Mouse (Mus musculus): ENCODE results near the gene Trp53tg5. TPM values are rescaled to one million over a fixed set of nuclear protein-coding genes. Genes with fewer than 3 reads are reported as not detected.

Gene Trp53tg5
- polyA plus RNA-seq, 1 experiment from 2014 or later = not detected

DNA sequence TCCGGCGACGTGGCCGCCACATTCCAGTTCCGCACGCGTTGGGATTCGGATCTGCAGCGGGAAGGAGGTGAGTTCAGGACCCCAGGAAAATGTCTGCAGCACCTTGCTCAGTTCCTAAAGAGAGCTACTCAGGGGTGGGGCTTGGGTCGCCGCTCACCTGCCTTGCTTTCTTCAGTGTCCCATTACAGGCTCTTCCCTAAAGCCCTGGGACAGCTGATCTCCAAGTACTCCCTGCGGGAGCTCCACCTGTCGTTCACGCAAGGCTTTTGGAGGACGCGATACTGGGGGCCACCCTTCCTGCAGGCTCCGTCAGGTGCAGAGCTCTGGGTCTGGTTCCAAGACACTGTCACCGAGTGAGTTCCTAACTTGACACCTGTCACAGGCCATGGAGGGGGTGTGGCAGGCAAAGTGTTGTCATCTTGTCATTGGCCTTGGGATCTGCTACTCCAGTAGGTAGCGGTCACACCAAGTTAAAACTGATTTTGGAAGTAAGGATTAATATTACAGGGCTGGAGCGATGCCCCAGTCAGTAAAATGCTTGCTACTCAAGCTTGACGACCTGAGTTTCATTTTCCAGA is 24.3 kb upstream of the Trp53tg5 start:
- no peaks in the 10 kb centered on the region for H3K27me3 ChIP-seq (replicated peaks; ENCODE audit: insufficient read depth, low read length)
- H3K27ac ChIP-seq (ENCODE audit: low read length) = no peak overlapping the region
- peak; percentile 8; the same call in 1 of the 2 replicates for TF ChIP-seq CTCF (IDR thresholded peaks at IDR 0.05)
- no peak for TF ChIP-seq EP300 (IDR thresholded peaks at IDR 0.05)
- peak overlapping the region; percentile 81 for H3K4me2 ChIP-seq (replicated peaks; ENCODE audit: low read depth, low read length)
- 5% methylated on average over 21 of the region's 21 CpGs for WGBS
- H3K4me3 ChIP-seq (ENCODE audit: low read depth, low read length) = peak overlapping the region; percentile 78
- 0 out of 2 replicates have a peak, but pooled peaks cover 5% of the 10 kb centered on the region for H3K36me3 ChIP-seq (ENCODE audit: insufficient read depth, low read length)
- H3K9ac ChIP-seq (replicated peaks; ENCODE audit: low read depth) = peak overlapping the region; percentile 64
- H3K9me3 ChIP-seq (ENCODE audit: low read length) = no peaks in the 10 kb centered on the region
- ATAC-seq (peak; percentile 16), DNase-seq (ENCODE audit: low spot score) (no peak)
- peaks cover 9% of the 10 kb centered on the region; the same call in 1 of the 2 replicates for H3K4me1 ChIP-seq (ENCODE audit: insufficient read depth, low read depth, low read length)

DNA sequence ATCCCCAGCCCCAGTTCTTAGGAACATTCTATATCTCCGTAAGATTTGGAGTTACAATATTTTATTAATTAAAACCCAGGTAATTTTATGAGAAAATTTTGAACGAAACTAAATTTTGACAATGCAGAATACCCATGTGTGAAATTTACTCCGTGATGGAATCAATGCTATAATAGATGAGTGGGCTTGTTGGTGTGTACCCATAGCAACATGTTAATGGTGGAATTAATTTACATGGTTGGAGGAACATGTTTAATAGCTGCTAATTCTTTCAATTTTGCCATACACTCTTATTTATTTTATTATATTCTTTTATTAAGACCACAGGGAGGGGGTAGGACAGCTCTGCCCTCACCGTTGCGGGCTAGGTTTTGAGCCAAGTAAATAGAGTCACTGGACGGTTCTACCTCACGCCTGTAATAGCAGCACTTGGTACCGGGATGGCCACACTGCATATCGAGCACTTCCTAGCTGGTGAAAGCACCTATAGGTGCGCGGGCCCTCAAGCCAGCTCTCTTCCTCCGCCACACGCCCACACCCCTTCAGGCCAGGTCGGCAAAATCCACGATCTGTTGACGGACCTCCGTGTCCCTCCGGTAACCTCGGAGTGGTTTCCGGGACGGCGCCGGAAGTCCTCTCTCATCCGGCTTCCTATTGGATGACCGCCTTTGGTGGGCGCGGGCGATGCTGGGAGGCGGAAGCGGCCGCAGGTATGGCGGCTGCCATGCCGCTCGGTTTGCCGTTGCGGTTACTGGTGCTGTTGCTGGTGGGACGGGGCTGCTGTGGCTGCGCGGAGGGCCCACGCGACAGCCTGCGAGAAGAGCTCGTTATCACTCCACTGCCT is 23.5 kb upstream of the Trp53tg5 start, which contains the start of gene Pigt:
TSS of gene Pigt (plus strand) at position 674 of the 844 bp plus-strand sequence.
- peak within 1 kb of the TSS; percentile 64 for H3K9ac ChIP-seq (replicated peaks; ENCODE audit: low read depth)
- TF ChIP-seq EP300 (IDR thresholded peaks at IDR 0.05) (peak; percentile 44; the same call in 1 of the 2 replicates), CTCF (IDR thresholded peaks at IDR 0.05) (0 out of 2 replicates have a peak, but pooled peaks have one; percentile 6)
- no peaks in the 10 kb centered on the region for H3K27me3 ChIP-seq (replicated peaks; ENCODE audit: insufficient read depth, low read length)
- H3K4me1 ChIP-seq (ENCODE audit: insufficient read depth, low read depth, low read length) = peaks cover 9% of the 10 kb centered on the region; the same call in 1 of the 2 replicates
- 4% methylated on average over 43 of the region's 43 CpGs for WGBS
- H3K9me3 ChIP-seq (ENCODE audit: low read length) = no peaks in the 10 kb centered on the region
- ATAC-seq = peak; percentile 98
- DNase-seq (ENCODE audit: low spot score) = peak; percentile 91
- H3K36me3 ChIP-seq (ENCODE audit: insufficient read depth, low read length) = 0 out of 2 replicates have a peak, but pooled peaks cover 5% of the 10 kb centered on the region
- H3K4me2 ChIP-seq (replicated peaks; ENCODE audit: low read depth, low read length) = peak within 1 kb of the TSS; percentile 81
- peak within 1 kb of the TSS; percentile 78 for H3K4me3 ChIP-seq (ENCODE audit: low read depth, low read length)
- peak within 1 kb of the TSS; percentile 59; the same call in 1 of the 2 replicates for H3K27ac ChIP-seq (ENCODE audit: low read length)

DNA sequence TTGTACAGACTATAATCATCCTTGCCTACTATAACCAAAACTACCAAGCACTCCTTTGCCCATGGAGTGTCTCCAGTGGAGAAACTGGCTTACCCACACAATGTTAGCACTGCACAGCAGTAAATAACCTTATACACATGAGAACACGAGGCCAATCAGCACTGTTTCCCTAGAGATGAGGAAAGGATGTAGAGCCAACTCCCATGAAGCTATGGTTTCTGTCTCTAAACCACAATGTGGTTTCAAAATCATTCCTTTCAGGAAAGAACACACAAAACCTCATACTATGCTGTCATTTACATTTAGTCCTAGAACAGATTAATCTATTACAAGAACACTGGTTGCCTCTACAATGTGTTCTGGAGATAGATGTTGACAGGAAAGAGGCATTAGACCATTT is 22.8 kb upstream of the Trp53tg5 start:
- TF ChIP-seq EP300 (IDR thresholded peaks at IDR 0.05) (no peak), CTCF (IDR thresholded peaks at IDR 0.05) (no peak)
- peaks cover 9% of the 10 kb centered on the region; the same call in 1 of the 2 replicates for H3K4me1 ChIP-seq (ENCODE audit: insufficient read depth, low read depth, low read length)
- peak overlapping the region; percentile 81; the same call in 1 of the 2 replicates for H3K4me2 ChIP-seq (replicated peaks; ENCODE audit: low read depth, low read length)
- no peaks in the 10 kb centered on the region for H3K9me3 ChIP-seq (ENCODE audit: low read length)
- ATAC-seq = no peak
- DNase-seq (ENCODE audit: low spot score) = no peak
- H3K27me3 ChIP-seq (replicated peaks; ENCODE audit: insufficient read depth, low read length) = no peaks in the 10 kb centered on the region
- no peak overlapping the region for H3K27ac ChIP-seq (ENCODE audit: low read length)
- H3K9ac ChIP-seq (replicated peaks; ENCODE audit: low read depth) = no peak overlapping the region
- no peaks in the 10 kb centered on the region for H3K36me3 ChIP-seq (ENCODE audit: insufficient read depth, low read length)
- whole genome bisulfite sequencing = 44% methylated on average over 1 of the region's 1 CpGs
- H3K4me3 ChIP-seq (ENCODE audit: low read depth, low read length) = no peak overlapping the region

DNA sequence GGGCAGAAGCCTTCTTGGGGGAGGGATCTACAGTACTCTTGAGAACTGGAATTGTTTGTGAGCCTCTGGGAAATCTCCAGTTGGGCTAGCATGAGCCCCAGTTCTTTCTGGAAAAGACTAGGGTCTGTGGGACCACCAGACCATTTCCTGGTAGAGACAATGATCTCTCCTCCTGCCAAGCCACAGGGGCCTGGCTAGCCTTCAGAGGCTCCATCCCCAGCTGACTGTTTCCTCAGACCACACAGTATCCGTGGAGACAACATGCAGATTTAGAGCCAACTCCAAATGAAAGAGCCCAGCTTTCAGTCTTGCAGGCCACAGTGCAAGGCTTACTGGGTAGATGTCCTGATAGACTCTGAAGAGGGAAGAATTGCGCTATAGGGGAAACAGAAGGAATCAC is 20.6 kb upstream of the Trp53tg5 start:
- WGBS = 60% methylated on average over 2 of the region's 2 CpGs
- no peak overlapping the region for H3K4me2 ChIP-seq (replicated peaks; ENCODE audit: low read depth, low read length)
- ATAC-seq (no peak), DNase-seq (ENCODE audit: low spot score) (no peak)
- no peaks in the 10 kb centered on the region for H3K9me3 ChIP-seq (ENCODE audit: low read length)
- no peak overlapping the region for H3K9ac ChIP-seq (replicated peaks; ENCODE audit: low read depth)
- H3K4me1 ChIP-seq (ENCODE audit: insufficient read depth, low read depth, low read length) = peaks cover 9% of the 10 kb centered on the region; the same call in 1 of the 2 replicates
- TF ChIP-seq CTCF (IDR thresholded peaks at IDR 0.05) (no peak), EP300 (IDR thresholded peaks at IDR 0.05) (no peak)
- peaks cover 8% of the 10 kb centered on the region; the same call in 1 of the 2 replicates for H3K36me3 ChIP-seq (ENCODE audit: insufficient read depth, low read length)
- H3K27ac ChIP-seq (ENCODE audit: low read length) = no peak overlapping the region
- no peaks in the 10 kb centered on the region for H3K27me3 ChIP-seq (replicated peaks; ENCODE audit: insufficient read depth, low read length)
- no peak overlapping the region for H3K4me3 ChIP-seq (ENCODE audit: low read depth, low read length)

DNA sequence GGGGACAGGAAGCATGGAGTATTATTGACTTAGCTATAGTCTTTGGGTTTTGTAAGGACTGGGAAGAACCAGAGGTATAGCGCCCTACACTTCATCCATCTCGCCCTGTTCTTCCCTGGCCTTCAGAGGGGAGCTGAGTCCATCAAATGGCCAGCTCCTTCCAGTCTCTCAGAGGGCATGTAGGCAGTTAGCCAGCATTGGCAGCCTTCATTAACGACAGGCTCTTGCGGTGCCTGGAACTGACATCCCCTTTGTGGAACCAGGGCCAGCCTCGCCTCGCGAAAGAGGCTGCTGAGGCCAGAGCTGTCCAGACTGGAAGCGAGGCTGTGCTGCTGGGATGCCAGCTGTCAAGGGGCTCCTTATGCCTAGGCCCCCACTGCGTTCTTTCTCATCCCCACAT is 14.3 kb upstream of the Trp53tg5 start:
- DNase-seq (ENCODE audit: low spot score) = no peak
- no peak for TF ChIP-seq EP300 (IDR thresholded peaks at IDR 0.05)
- peaks cover 8% of the 10 kb centered on the region; the same call in 1 of the 2 replicates for H3K36me3 ChIP-seq (ENCODE audit: insufficient read depth, low read length)
- no peak for ATAC-seq
- H3K27me3 ChIP-seq (replicated peaks; ENCODE audit: insufficient read depth, low read length) = no peaks in the 10 kb centered on the region
- no peak overlapping the region for H3K27ac ChIP-seq (ENCODE audit: low read length)
- peak overlapping the region; percentile 97; the same call in 1 of the 2 replicates for H3K4me2 ChIP-seq (replicated peaks; ENCODE audit: low read depth, low read length)
- WGBS = 69% methylated on average over 9 of the region's 9 CpGs
- no peaks in the 10 kb centered on the region; the same call in 1 of the 2 replicates for H3K4me1 ChIP-seq (ENCODE audit: insufficient read depth, low read depth, low read length)
- no peak overlapping the region for H3K4me3 ChIP-seq (ENCODE audit: low read depth, low read length)
- H3K9me3 ChIP-seq (ENCODE audit: low read length) = no peaks in the 10 kb centered on the region
- H3K9ac ChIP-seq (replicated peaks; ENCODE audit: low read depth) = no peak overlapping the region

DNA sequence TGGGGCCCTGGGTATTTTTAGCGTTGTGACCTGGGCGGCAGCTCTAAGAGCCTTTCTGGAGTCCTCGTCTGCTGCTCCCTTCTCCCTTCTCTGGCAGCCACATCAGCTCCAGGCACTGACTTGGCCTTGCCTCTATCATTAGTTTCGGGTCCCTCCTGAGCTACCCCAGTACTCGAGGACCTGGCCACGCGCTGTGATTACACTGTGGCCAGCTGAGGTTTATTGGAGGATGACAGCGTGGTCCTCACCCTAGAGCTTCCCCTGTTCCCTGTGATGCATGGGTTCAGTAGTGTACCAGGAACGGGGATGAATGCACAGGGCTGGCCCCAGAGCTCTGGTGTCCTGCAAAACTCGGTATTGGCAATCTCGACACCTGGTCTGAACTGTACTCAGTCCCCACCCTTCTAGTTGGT is 13.6 kb upstream of the Trp53tg5 start:
- peak overlapping the region; percentile 97 for H3K4me2 ChIP-seq (replicated peaks; ENCODE audit: low read depth, low read length)
- 0 out of 2 replicates have a peak overlapping the region, but pooled peaks have one; percentile 47 for H3K27ac ChIP-seq (ENCODE audit: low read length)
- H3K9ac ChIP-seq (replicated peaks; ENCODE audit: low read depth) = peak overlapping the region; percentile 48
- ATAC-seq (0 out of 2 replicates have a peak, but pooled peaks have one; percentile 1), DNase-seq (ENCODE audit: low spot score) (no peak)
- H3K36me3 ChIP-seq (ENCODE audit: insufficient read depth, low read length) = peaks cover 8% of the 10 kb centered on the region; the same call in 1 of the 2 replicates
- no peaks in the 10 kb centered on the region for H3K9me3 ChIP-seq (ENCODE audit: low read length)
- H3K4me3 ChIP-seq (ENCODE audit: low read depth, low read length) = peak overlapping the region; percentile 86
- no peaks in the 10 kb centered on the region for H3K27me3 ChIP-seq (replicated peaks; ENCODE audit: insufficient read depth, low read length)
- no peaks in the 10 kb centered on the region; the same call in 1 of the 2 replicates for H3K4me1 ChIP-seq (ENCODE audit: insufficient read depth, low read depth, low read length)
- WGBS = 12% methylated on average over 11 of the region's 11 CpGs
- no peak for TF ChIP-seq CTCF (IDR thresholded peaks at IDR 0.05)
- no peak for TF ChIP-seq EP300 (IDR thresholded peaks at IDR 0.05)

Measured in lung, postnatal 0 days (tissue).